Mouse (Mus musculus) heart, postnatal 0 days (tissue): Measurements from ENCODE around the gene Ctso.

Source experiments
- CTCF ChIP-seq: IDR thresholded peaks from 2 replicates; pipeline ENCODE4 v1.5.1; 2016; ENCODE audit warnings: antibody characterized with exemption, control low read depth, low read depth
- EP300 ChIP-seq: IDR thresholded peaks from 2 replicates; pipeline ENCODE4 v1.6.1; 2016; ENCODE audit warnings: antibody characterized with exemption, low read depth

DNA sequence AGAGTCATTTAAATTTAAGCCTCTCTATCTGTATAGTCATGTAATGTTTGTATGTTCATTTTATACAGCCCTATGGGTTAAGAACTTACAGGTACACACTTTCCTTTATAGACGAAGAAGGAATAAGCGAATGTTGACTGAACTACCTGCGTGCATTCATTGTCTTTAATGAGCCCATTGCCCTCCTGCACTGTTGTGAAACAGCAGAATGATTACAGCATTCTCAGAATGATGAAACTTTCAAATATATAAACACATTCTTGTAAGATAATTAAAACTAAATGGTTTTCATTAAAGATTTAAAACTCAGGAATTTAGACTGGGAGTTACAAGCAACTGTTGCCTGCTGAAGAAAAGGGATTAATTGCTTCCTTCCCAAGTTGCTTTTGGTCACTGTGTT is 55.2 kb downstream of the Ctso start:
- TF ChIP-seq CTCF = no peak
- no peak for TF ChIP-seq EP300
